Mouse (Mus musculus) Muller cell, postnatal 12 days (primary cell): ENCODE data around the gene Tmcc3.

ENCODE experiments used
- DNase-seq: peaks from one replicate; pipeline ENCODE4 v3.0.0-alpha.2; 2015; ENCODE audit errors: inconsistent ontology term

Tmcc3 gene

GRCm38 (mm10) chr10:94332358-94333137 is 20.8 kb downstream of the Tmcc3 start:
- no peak for DNase-seq

GRCm38 (mm10) chr10:94333328-94333727 is 21.6 kb downstream of the Tmcc3 start:
- no peak for DNase-seq

GRCm38 (mm10) chr10:94335047-94335446 is 23.3 kb downstream of the Tmcc3 start:
- no peak for DNase-seq

- no peak for DNase-seq
These were observed 24.3 kb downstream of the Tmcc3 start for GRCm38 (mm10) chr10:94336071-94336470.

GRCm38 (mm10) chr10:94341501-94341900 is 29.8 kb downstream of the Tmcc3 start:
- DNase-seq: no peak

GRCm38 (mm10) chr10:94342256-94342655 is 30.5 kb downstream of the Tmcc3 start:
- DNase-seq: peak; percentile 34

- no peak for DNase-seq
These were observed 31.8 kb downstream of the Tmcc3 start for GRCm38 (mm10) chr10:94343581-94343980.

GRCm38 (mm10) chr10:94344631-94345417 is 33.1 kb downstream of the Tmcc3 start:
- no peak for DNase-seq

GRCm38 (mm10) chr10:94345509-94346252 is 33.9 kb downstream of the Tmcc3 start:
- no peak for DNase-seq

GRCm38 (mm10) chr10:94346596-94346995 is 34.8 kb downstream of the Tmcc3 start:
- no peak for DNase-seq

GRCm38 (mm10) chr10:94347296-94347695 is 35.5 kb downstream of the Tmcc3 start:
- no peak for DNase-seq

- DNase-seq: no peak
These were observed 36.2 kb downstream of the Tmcc3 start for GRCm38 (mm10) chr10:94347959-94348358.

GRCm38 (mm10) chr10:94350207-94350606 is 38.5 kb downstream of the Tmcc3 start:
- no peak for DNase-seq

- no peak for DNase-seq
These were observed 39.3 kb downstream of the Tmcc3 start for GRCm38 (mm10) chr10:94350896-94351661.

GRCm38 (mm10) chr10:94352172-94352876 is 40.6 kb downstream of the Tmcc3 start:
- no peak for DNase-seq

GRCm38 (mm10) chr10:94352877-94353853 is 41.4 kb downstream of the Tmcc3 start:
- no peak for DNase-seq

- no peak for DNase-seq
These were observed 42.3 kb downstream of the Tmcc3 start for GRCm38 (mm10) chr10:94354005-94354404.

GRCm38 (mm10) chr10:94354427-94354826 is 42.7 kb downstream of the Tmcc3 start:
- DNase-seq: no peak

- no peak for DNase-seq
These were observed 44.9 kb downstream of the Tmcc3 start for GRCm38 (mm10) chr10:94356504-94357169.
